Mouse (Mus musculus) lung, postnatal 0 days (tissue): Measurements from ENCODE around the gene Shisa9.

Experiments used
- CTCF ChIP-seq: IDR thresholded peaks from 2 replicates; pipeline ENCODE4 v1.5.1; 2016; ENCODE audit warnings: antibody characterized with exemption, mild to moderate bottlenecking
- EP300 ChIP-seq: IDR thresholded peaks from 2 replicates; pipeline ENCODE4 v1.6.1; 2016; ENCODE audit warnings: antibody characterized with exemption, mild to moderate bottlenecking, control low read depth

GRCm38 (mm10) chr16:12094784-12095315 is 110.9 kb downstream of the Shisa9 start:
- TF ChIP-seq CTCF (no peak), EP300 (no peak)
